Mouse (Mus musculus) limb, embryonic 13.5 days (tissue): ENCODE data around the gene Dis3l2. TPM values are rescaled to one million over a fixed set of nuclear protein-coding genes. Genes with fewer than 3 reads are reported as not detected.

Experiments used
- ATAC-seq: fragments of 200-750 bp; cut with Nextera tagmentation; 2 replicates; pipeline ENCODE4 v1.8.0; 2017; ENCODE audit warnings: low read depth, moderate number of reproducible peaks, moderate TSS enrichment; ENCODE audit not compliant: low FRiP score
- H3K27ac ChIP-seq: fragments of 300-500 bp; sonication (generic); 2 replicates; pipeline ENCODE4 v1.5.1; 2015; ENCODE audit warnings: inconsistent platforms, mild to moderate bottlenecking, moderate library complexity
- H3K27me3 ChIP-seq: fragments of 300-500 bp; sonication (generic); 2 replicates; pipeline ENCODE4 v1.6.1; 2015; ENCODE audit warnings: mild to moderate bottlenecking, inconsistent platforms
- H3K36me3 ChIP-seq: fragments of 300-500 bp; sonication (generic); 2 replicates; pipeline ENCODE4 v1.6.1; 2015; ENCODE audit warnings: inconsistent platforms, mild to moderate bottlenecking, moderate library complexity
- H3K4me1 ChIP-seq: fragments of 300-500 bp; sonication (generic); 2 replicates; pipeline ENCODE4 v1.6.1; 2015; ENCODE audit warnings: inconsistent platforms
- H3K4me2 ChIP-seq: fragments of 300-500 bp; sonication (generic); replicated peaks from 2 replicates; pipeline ENCODE4 v1.6.1; 2015; ENCODE audit warnings: inconsistent platforms, mild to moderate bottlenecking, moderate library complexity
- H3K4me3 ChIP-seq: fragments of 300-500 bp; sonication (generic); 2 replicates; pipeline ENCODE4 v1.5.1; 2015; ENCODE audit warnings: moderate library complexity, mild to moderate bottlenecking, inconsistent platforms
- H3K9ac ChIP-seq: fragments of 300-500 bp; sonication (generic); 2 replicates; pipeline ENCODE4 v1.6.1; 2015; ENCODE audit warnings: mild to moderate bottlenecking, inconsistent platforms
- H3K9me3 ChIP-seq: fragments of 300-500 bp; sonication (generic); 2 replicates; pipeline ENCODE4 v1.6.1; 2016; ENCODE audit warnings: inconsistent platforms
- WGBS: fragments of 180-500 bp; shearing (Covaris S2); methylation state at CpG from one replicate; pipeline ENCODE4 v1.1.7; 2015; 5-methylcytosine and 5-hydroxymethylcytosine counted together
- polyA plus RNA-seq: library from polyadenylated mRNA; unstranded; fragments of >200 nt; fragmentation: Nextera tagmentation; extraction: Ambion mirVana; gene quantifications from 2 replicates; pipeline ENCODE4 v1.2.1, GENCODE M21; 2015

Gene Dis3l2
- polyA plus RNA-seq, 1 experiment from 2014 or later, result 28.6 TPM

- H3K27me3 ChIP-seq, result 0 out of 2 replicates have a peak, but pooled peaks cover 2% of the 10 kb centered on the region
- no peak overlapping the region for H3K9ac ChIP-seq
- no peak overlapping the region for H3K4me2 ChIP-seq
- H3K4me1 ChIP-seq, result no peaks in the 10 kb centered on the region
- ATAC-seq, result no peak
- no peak overlapping the region for H3K4me3 ChIP-seq
- no peak overlapping the region for H3K27ac ChIP-seq
- H3K36me3 ChIP-seq, result no peaks in the 10 kb centered on the region
- no peaks in the 10 kb centered on the region; the same call in 1 of the 2 replicates for H3K9me3 ChIP-seq
These were observed 357.3 kb downstream of the Dis3l2 start for GRCm38 (mm10) chr1:87060913-87061312.

GRCm38 (mm10) chr1:87070720-87071119 is 367.1 kb downstream of the Dis3l2 start:
- H3K27me3 ChIP-seq, result no peaks in the 10 kb centered on the region
- no peak overlapping the region for H3K4me2 ChIP-seq
- H3K4me3 ChIP-seq, result no peak overlapping the region
- no peak for ATAC-seq
- peaks cover 10% of the 10 kb centered on the region; the same call in 1 of the 2 replicates for H3K4me1 ChIP-seq
- H3K9me3 ChIP-seq, result no peaks in the 10 kb centered on the region
- no peak overlapping the region for H3K27ac ChIP-seq
- H3K36me3 ChIP-seq, result no peaks in the 10 kb centered on the region
- H3K9ac ChIP-seq, result no peak overlapping the region
- WGBS, result 54% methylated on average over 16 of the region's 16 CpGs

- Histone ChIP-seq H3K27me3 (no peaks in the 10 kb centered on the region), H3K4me2 (no peak overlapping the region), H3K36me3 (no peaks in the 10 kb centered on the region), H3K27ac (no peak overlapping the region), H3K9me3 (no peaks in the 10 kb centered on the region), H3K9ac (no peak overlapping the region), H3K4me3 (no peak overlapping the region), H3K4me1 (peaks cover 10% of the 10 kb centered on the region; the same call in 1 of the 2 replicates)
- WGBS, result 75% methylated on average over 8 of the region's 8 CpGs
- ATAC-seq, result no peak
These were observed 370.2 kb downstream of the Dis3l2 start for GRCm38 (mm10) chr1:87073776-87074175.

GRCm38 (mm10) chr1:87086196-87086595 is 382.6 kb downstream of the Dis3l2 start:
- Histone ChIP-seq H3K4me1 (no peaks in the 10 kb centered on the region), H3K36me3 (no peaks in the 10 kb centered on the region), H3K27ac (no peak overlapping the region), H3K9ac (no peak overlapping the region), H3K4me2 (no peak overlapping the region), H3K27me3 (no peaks in the 10 kb centered on the region), H3K9me3 (no peaks in the 10 kb centered on the region), H3K4me3 (no peak overlapping the region)
- no peak for ATAC-seq
- 74% methylated on average over 4 of the region's 4 CpGs for WGBS

GRCm38 (mm10) chr1:87086964-87087363 is 383.4 kb downstream of the Dis3l2 start:
- no peaks in the 10 kb centered on the region for H3K27me3 ChIP-seq
- H3K27ac ChIP-seq, result no peak overlapping the region
- H3K4me3 ChIP-seq, result no peak overlapping the region
- no peaks in the 10 kb centered on the region for H3K36me3 ChIP-seq
- no peaks in the 10 kb centered on the region for H3K4me1 ChIP-seq
- 69% methylated on average over 17 of the region's 17 CpGs for WGBS
- no peak for ATAC-seq
- H3K9ac ChIP-seq, result no peak overlapping the region
- no peak overlapping the region for H3K4me2 ChIP-seq
- H3K9me3 ChIP-seq, result no peaks in the 10 kb centered on the region

GRCm38 (mm10) chr1:87089251-87089650 is 385.6 kb downstream of the Dis3l2 start:
- H3K27ac ChIP-seq, result no peak overlapping the region
- ATAC-seq, result no peak
- H3K36me3 ChIP-seq, result no peaks in the 10 kb centered on the region
- WGBS, result 90% methylated on average over 11 of the region's 11 CpGs
- H3K4me1 ChIP-seq, result no peaks in the 10 kb centered on the region
- H3K9me3 ChIP-seq, result no peaks in the 10 kb centered on the region
- no peak overlapping the region for H3K9ac ChIP-seq
- no peaks in the 10 kb centered on the region for H3K27me3 ChIP-seq
- no peak overlapping the region for H3K4me3 ChIP-seq
- H3K4me2 ChIP-seq, result no peak overlapping the region

GRCm38 (mm10) chr1:87089828-87090227 is 386.2 kb downstream of the Dis3l2 start, which contains the start of gene Alppl2:
TSS of gene Alppl2 (minus strand) at chr1:87089928.
- ATAC-seq, result no peak
- Histone ChIP-seq H3K4me3 (no peak within 1 kb of the TSS), H3K27ac (no peak within 1 kb of the TSS), H3K4me1 (no peaks in the 10 kb centered on the region), H3K9ac (no peak within 1 kb of the TSS), H3K27me3 (no peaks in the 10 kb centered on the region), H3K36me3 (no peaks in the 10 kb centered on the region), H3K9me3 (no peaks in the 10 kb centered on the region), H3K4me2 (no peak within 1 kb of the TSS)
- WGBS, result 85% methylated on average over 4 of the region's 4 CpGs

GRCm38 (mm10) chr1:87095642-87096041 is 392.0 kb downstream of the Dis3l2 start:
- Histone ChIP-seq H3K27me3 (peaks cover 6% of the 10 kb centered on the region; the same call in 1 of the 2 replicates), H3K4me3 (no peak overlapping the region), H3K9ac (no peak overlapping the region), H3K27ac (no peak overlapping the region), H3K4me2 (no peak overlapping the region), H3K36me3 (no peaks in the 10 kb centered on the region), H3K9me3 (no peaks in the 10 kb centered on the region), H3K4me1 (0 out of 2 replicates have a peak, but pooled peaks cover 2% of the 10 kb centered on the region)
- ATAC-seq, result no peak
- WGBS, result 83% methylated on average over 8 of the region's 8 CpGs

GRCm38 (mm10) chr1:87098358-87098975 is 394.9 kb downstream of the Dis3l2 start:
- H3K9me3 ChIP-seq, result no peaks in the 10 kb centered on the region
- H3K4me2 ChIP-seq, result peak overlapping the region; percentile 41
- 0 out of 2 replicates have a peak, but pooled peaks cover 2% of the 10 kb centered on the region for H3K4me1 ChIP-seq
- no peak overlapping the region for H3K4me3 ChIP-seq
- no peaks in the 10 kb centered on the region for H3K36me3 ChIP-seq
- peaks cover 6% of the 10 kb centered on the region; the same call in 1 of the 2 replicates for H3K27me3 ChIP-seq
- ATAC-seq, result peak; percentile 66; the same call in 1 of the 2 replicates
- 11% methylated on average over 30 of the region's 30 CpGs for WGBS
- H3K27ac ChIP-seq, result no peak overlapping the region
- no peak overlapping the region for H3K9ac ChIP-seq

Other genes with a start within 250 kb of the Dis3l2 start
- gene Ptma, start 177.1 kb upstream of the Dis3l2 start, polyA plus RNA-seq, result 2,828 and 3,051 TPM in 2 replicates
- gene Pde6d, start 121.2 kb upstream of the Dis3l2 start, polyA plus RNA-seq, result 74.2 and 75.8 TPM in 2 replicates
- gene Cops7b, start 120.9 kb upstream of the Dis3l2 start, polyA plus RNA-seq, result 52.9 and 53.3 TPM in 2 replicates
- gene Nppc, start 33.2 kb upstream of the Dis3l2 start, polyA plus RNA-seq, result 5.3 and 5.9 TPM in 2 replicates